7 mouse cellular contexts compared by ENCODE assay signal in genomic region chr10:39926616-39927139, GRCm38 (mm10). TPM values are rescaled to one million over a fixed set of nuclear protein-coding genes. Genes with fewer than 3 reads are reported as not detected.
DNase-seq lines count a peak whose midpoint lies in the region; ATAC-seq and TF ChIP-seq lines count a peak whose summit lies in the region.

TSS of gene Mfsd4b2 (minus strand) at chr10:39926923.

- H3K36me3 ChIP-seq in thymus, adult 2 months (ENCODE audit: control insufficient read depth, insufficient read depth, low read length), result no peaks in the 10 kb centered on the region
- no peaks in the 10 kb centered on the region for H3K36me3 ChIP-seq in embryonic facial prominence, embryonic 14.5 days (ENCODE audit: control insufficient read depth, insufficient read depth, low read length)
- H3K36me3 ChIP-seq in hindbrain, embryonic 13.5 days, result no peaks in the 10 kb centered on the region
- no peaks in the 10 kb centered on the region for H3K36me3 ChIP-seq in liver, embryonic 16.5 days (ENCODE audit: control insufficient read depth, insufficient read depth)
- no peaks in the 10 kb centered on the region for H3K36me3 ChIP-seq in small intestine, adult 2 months (ENCODE audit: control insufficient read depth, insufficient read depth, low read length)

- ATAC-seq in embryonic facial prominence, embryonic 14.5 days (ENCODE audit: low read depth), result peak; percentile 60
- peak; percentile 36; the same call in 1 of the 2 replicates for ATAC-seq in hindbrain, embryonic 13.5 days (ENCODE audit: low FRiP score)
- ATAC-seq in liver, embryonic 16.5 days (ENCODE audit: low read depth), result peak; percentile 11; the same call in 1 of the 2 replicates

- H3K27me3 ChIP-seq in thymus, adult 2 months (ENCODE audit: control insufficient read depth, insufficient read depth, low read length), result peaks cover 8% of the 10 kb centered on the region
- H3K27me3 ChIP-seq in embryonic facial prominence, embryonic 14.5 days (replicated peaks; ENCODE audit: control insufficient read depth, insufficient read depth, low read length), result peaks cover 14% of the 10 kb centered on the region
- peaks cover 26% of the 10 kb centered on the region for H3K27me3 ChIP-seq in hindbrain, embryonic 13.5 days
- H3K27me3 ChIP-seq in liver, embryonic 16.5 days (ENCODE audit: control insufficient read depth, insufficient read depth, low read depth, low read length), result peaks cover 21% of the 10 kb centered on the region
- no peaks in the 10 kb centered on the region for H3K27me3 ChIP-seq in small intestine, adult 2 months (ENCODE audit: control insufficient read depth, insufficient read depth, low read length)

- no peak for TF ChIP-seq POLR2A in thymus, adult 2 months (IDR thresholded peaks at IDR 0.05; ENCODE audit: control insufficient read depth, extremely low read depth, insufficient read depth, low read length, poor library complexity)
- TF ChIP-seq POLR2A in small intestine, adult 2 months (IDR thresholded peaks at IDR 0.05; ENCODE audit: low read depth, low read length), result peak; percentile 54; the same call in 1 of the 2 replicates

- peak; percentile 9 for DNase-seq in thymus, adult 2 months
- no peak for DNase-seq in thymus, postnatal 0 days (ENCODE audit: low spot score)
- DNase-seq in embryonic facial prominence, embryonic 14.5 days (ENCODE audit: low spot score), result peak; percentile 43
- no peak for DNase-seq in spleen, postnatal 10 days (ENCODE audit: low spot score in 2 of 2)

- H3K27ac ChIP-seq in thymus, adult 2 months (ENCODE audit: control insufficient read depth, insufficient read depth, low read length), result no peak within 1 kb of the TSS
- no peak within 1 kb of the TSS for H3K27ac ChIP-seq in embryonic facial prominence, embryonic 14.5 days (replicated peaks; ENCODE audit: low read depth, low read length)
- H3K27ac ChIP-seq in hindbrain, embryonic 13.5 days, result no peak within 1 kb of the TSS
- no peak within 1 kb of the TSS for H3K27ac ChIP-seq in liver, embryonic 16.5 days (ENCODE audit: low read length)
- peak within 1 kb of the TSS; percentile 95 for H3K27ac ChIP-seq in small intestine, adult 2 months (ENCODE audit: insufficient read depth, low read depth, low read length)

- H3K4me1 ChIP-seq in thymus, adult 2 months (replicated peaks; ENCODE audit: control insufficient read depth, insufficient read depth, low read length), result no peaks in the 10 kb centered on the region; the same call in 1 of the 2 replicates
- H3K4me1 ChIP-seq in embryonic facial prominence, embryonic 14.5 days (ENCODE audit: control insufficient read depth, insufficient read depth, low read length), result no peaks in the 10 kb centered on the region
- H3K4me1 ChIP-seq in hindbrain, embryonic 13.5 days (replicated peaks), result peaks cover 9% of the 10 kb centered on the region
- H3K4me1 ChIP-seq in liver, embryonic 16.5 days (ENCODE audit: control insufficient read depth, low read depth, low read length), result no peaks in the 10 kb centered on the region; the same call in 1 of the 2 replicates
- H3K4me1 ChIP-seq in small intestine, adult 2 months (ENCODE audit: control insufficient read depth, insufficient read depth, insufficient read length, low read length), result peaks cover 2% of the 10 kb centered on the region; the same call in 1 of the 2 replicates

- peak within 1 kb of the TSS; percentile 58 for H3K9ac ChIP-seq in embryonic facial prominence, embryonic 14.5 days (ENCODE audit: low read depth, low read length)
- peak within 1 kb of the TSS; percentile 73 for H3K9ac ChIP-seq in hindbrain, embryonic 13.5 days
- H3K9ac ChIP-seq in liver, embryonic 16.5 days (ENCODE audit: low read depth, low read length), result no peak within 1 kb of the TSS

- WGBS in thymus, adult 2 months, result 6% methylated on average over 41 of the region's 41 CpGs
- 0% methylated on average over 11 of the region's 41 CpGs for WGBS in embryonic facial prominence, embryonic 14.5 days
- 2% methylated on average over 37 of the region's 41 CpGs for WGBS in hindbrain, embryonic 13.5 days
- 2% methylated on average over 41 of the region's 41 CpGs for WGBS in liver, embryonic 16.5 days (ENCODE audit: insufficient replicate concordance)
- 3% methylated on average over 41 of the region's 41 CpGs for WGBS in small intestine, adult 2 months

- H3K4me2 ChIP-seq in embryonic facial prominence, embryonic 14.5 days (ENCODE audit: low read depth, low read length), result peak within 1 kb of the TSS; percentile 90
- H3K4me2 ChIP-seq in hindbrain, embryonic 13.5 days, result peak within 1 kb of the TSS; percentile 83
- H3K4me2 ChIP-seq in liver, embryonic 16.5 days (ENCODE audit: low read depth, low read length), result peak within 1 kb of the TSS; percentile 58

- no peak for TF ChIP-seq CTCF in thymus, adult 2 months (IDR thresholded peaks at IDR 0.05; ENCODE audit: borderline replicate concordance, control insufficient read depth, extremely low read depth, insufficient read depth, low read length, poor library complexity)
- TF ChIP-seq CTCF in small intestine, adult 2 months (IDR thresholded peaks at IDR 0.05; ENCODE audit: extremely low read depth, insufficient read length, insufficient replicate concordance, low read depth, low read length), result no peak

- no peaks in the 10 kb centered on the region for H3K9me3 ChIP-seq in embryonic facial prominence, embryonic 14.5 days (ENCODE audit: control insufficient read depth, low read length)
- H3K9me3 ChIP-seq in hindbrain, embryonic 13.5 days, result no peaks in the 10 kb centered on the region
- no peaks in the 10 kb centered on the region for H3K9me3 ChIP-seq in liver, embryonic 16.5 days (replicated peaks; ENCODE audit: control insufficient read depth, low read length)

- no peak within 1 kb of the TSS for H3K4me3 ChIP-seq in thymus, adult 2 months (ENCODE audit: control insufficient read depth, insufficient read depth, low read length)
- peak within 1 kb of the TSS; percentile 42 for H3K4me3 ChIP-seq in embryonic facial prominence, embryonic 14.5 days (ENCODE audit: low read depth, low read length)
- H3K4me3 ChIP-seq in hindbrain, embryonic 13.5 days, result peak within 1 kb of the TSS; percentile 49
- peak within 1 kb of the TSS; percentile 35 for H3K4me3 ChIP-seq in liver, embryonic 16.5 days (ENCODE audit: low read depth, low read length)
- H3K4me3 ChIP-seq in small intestine, adult 2 months (ENCODE audit: low read depth, low read length), result peak within 1 kb of the TSS; percentile 86

RNA-seq across cellular contexts. Expression of gene Mfsd4b2, which starts in this region (rescaled TPM):
- 0.23 and 0.26 TPM in 2 replicates for polyA plus RNA-seq in thymus, adult 2 months (2012; rRNA removed)
- polyA plus RNA-seq in thymus, postnatal 0 days (2015; fragmentation: Nextera tagmentation; extraction: Ambion mirVana), result 0.14 and 0.16 TPM in 2 replicates
- polyA plus RNA-seq in embryonic facial prominence, embryonic 14.5 days (2014; fragmentation: Nextera tagmentation; extraction: Ambion mirVana), result not detected in 2 replicates
- not detected in 2 replicates for polyA plus RNA-seq in hindbrain, embryonic 13.5 days (2015; fragmentation: Nextera tagmentation; extraction: Ambion mirVana)
- 0.06 TPM in 1 of 2 replicates, not detected in the other for polyA plus RNA-seq in liver, embryonic 16.5 days (2015; fragmentation: Nextera tagmentation; extraction: Ambion mirVana)
- 6.4 and 21.7 TPM in 2 replicates for polyA plus RNA-seq in small intestine, adult 2 months (2012; rRNA removed)

Comparison
In these comparisons a context has a peak if more than half of its experiments do, and no peak if none do; other contexts are left out.
1. Peak in DNase-seq in thymus, adult 2 months; RNA of the gene not detected or under 1 TPM.
2. Peak in DNase-seq, ATAC-seq, H3K4me3 ChIP-seq, H3K9ac ChIP-seq and H3K4me2 ChIP-seq in embryonic facial prominence, embryonic 14.5 days; RNA of the gene not detected or under 1 TPM.
3. Peak in ATAC-seq, H3K4me3 ChIP-seq, H3K9ac ChIP-seq and H3K4me2 ChIP-seq in hindbrain, embryonic 13.5 days; RNA of the gene not detected or under 1 TPM.
4. Peak in ATAC-seq, H3K4me3 ChIP-seq and H3K4me2 ChIP-seq in liver, embryonic 16.5 days; RNA of the gene not detected or under 1 TPM.